Mouse (Mus musculus) liver, embryonic 15.5 days (tissue): ENCODE results near the gene Gm47996. TPM values are rescaled to one million over a fixed set of nuclear protein-coding genes. Genes with fewer than 3 reads are reported as not detected.
"Not testable (repeated sequence)": the region's sequence is repeated elsewhere in the genome, so short reads cannot be mapped to it uniquely, and the experiment has no call there.

Experiments used
- ATAC-seq: fragments of 200-750 bp; cut with Nextera tagmentation; 2 replicates; pipeline ENCODE4 v1.8.0; 2017; ENCODE audit warnings: moderate number of reproducible peaks, mild to moderate bottlenecking, moderate library complexity; ENCODE audit not compliant: insufficient read depth
- H3K27ac ChIP-seq: fragments of 300-500 bp; sonication (generic); replicated peaks from 2 replicates; pipeline ENCODE4 v1.5.1; 2015; ENCODE audit warnings: mild to moderate bottlenecking, inconsistent platforms
- H3K27me3 ChIP-seq: fragments of 300-500 bp; sonication (generic); 2 replicates; pipeline ENCODE4 v1.6.1; 2015; ENCODE audit warnings: mild to moderate bottlenecking, inconsistent platforms
- H3K36me3 ChIP-seq: fragments of 300-500 bp; sonication (generic); replicated peaks from 2 replicates; pipeline ENCODE4 v1.6.1; 2015; ENCODE audit warnings: moderate library complexity, mild to moderate bottlenecking, inconsistent platforms
- H3K4me1 ChIP-seq: fragments of 300-500 bp; sonication (generic); replicated peaks from 2 replicates; pipeline ENCODE4 v1.6.1; 2015; ENCODE audit warnings: inconsistent platforms
- H3K4me2 ChIP-seq: fragments of 300-500 bp; sonication (generic); 2 replicates; pipeline ENCODE4 v1.6.1; 2015; ENCODE audit warnings: moderate library complexity, mild to moderate bottlenecking, inconsistent platforms
- H3K4me3 ChIP-seq: fragments of 300-500 bp; sonication (generic); replicated peaks from 2 replicates; pipeline ENCODE4 v1.5.1; 2015; ENCODE audit warnings: mild to moderate bottlenecking, inconsistent platforms
- H3K9ac ChIP-seq: fragments of 300-500 bp; sonication (generic); 2 replicates; pipeline ENCODE4 v1.6.1; 2015; ENCODE audit warnings: moderate library complexity, mild to moderate bottlenecking, inconsistent platforms
- H3K9me3 ChIP-seq: fragments of 300-500 bp; sonication (generic); replicated peaks from 2 replicates; pipeline ENCODE4 v1.6.1; 2016; ENCODE audit warnings: inconsistent platforms
- WGBS: fragments of 180-500 bp; shearing (Covaris S2); methylation state at CpG from one replicate; pipeline ENCODE4 v1.1.7; 2015; ENCODE audit warnings: mixed read lengths; ENCODE audit not compliant: insufficient replicate concordance; 5-methylcytosine and 5-hydroxymethylcytosine counted together
- polyA plus RNA-seq: library from polyadenylated mRNA; unstranded; fragments of >200 nt; fragmentation: Nextera tagmentation; extraction: Ambion mirVana; gene quantifications from 2 replicates; pipeline ENCODE4 v1.2.1, GENCODE M21; 2015

The Gm47996 gene
- polyA plus RNA-seq, 1 experiment from 2014 or later, result 0.31 TPM

DNA sequence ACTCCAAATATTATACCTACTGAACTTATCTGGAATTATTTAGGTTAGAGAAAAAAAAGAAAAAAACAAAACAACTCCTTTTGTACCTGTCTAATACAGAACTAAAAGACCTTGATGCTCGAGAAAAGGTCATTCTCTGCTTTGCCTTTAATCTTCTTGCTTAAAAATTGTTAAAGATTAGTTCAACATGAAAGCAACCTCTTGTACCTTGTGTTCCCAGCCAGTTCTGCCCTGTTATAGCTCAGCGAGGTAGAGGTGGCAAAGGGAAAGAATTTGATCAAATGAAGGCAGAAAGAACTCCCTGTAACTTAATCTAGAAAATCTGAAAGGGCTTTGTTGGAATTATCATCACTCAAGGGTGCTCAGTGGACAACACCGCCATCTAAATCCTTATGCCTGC lies 23.7 kb upstream of the Gm47996 start:
- H3K27ac ChIP-seq, H3K9me3 ChIP-seq, H3K9ac ChIP-seq, ATAC-seq, H3K27me3 ChIP-seq, H3K4me1 ChIP-seq, H3K36me3 ChIP-seq, H3K4me3 ChIP-seq, H3K4me2 ChIP-seq: not testable (repeated sequence)
- WGBS, result 71% methylated on average over 3 of the region's 3 CpGs

DNA sequence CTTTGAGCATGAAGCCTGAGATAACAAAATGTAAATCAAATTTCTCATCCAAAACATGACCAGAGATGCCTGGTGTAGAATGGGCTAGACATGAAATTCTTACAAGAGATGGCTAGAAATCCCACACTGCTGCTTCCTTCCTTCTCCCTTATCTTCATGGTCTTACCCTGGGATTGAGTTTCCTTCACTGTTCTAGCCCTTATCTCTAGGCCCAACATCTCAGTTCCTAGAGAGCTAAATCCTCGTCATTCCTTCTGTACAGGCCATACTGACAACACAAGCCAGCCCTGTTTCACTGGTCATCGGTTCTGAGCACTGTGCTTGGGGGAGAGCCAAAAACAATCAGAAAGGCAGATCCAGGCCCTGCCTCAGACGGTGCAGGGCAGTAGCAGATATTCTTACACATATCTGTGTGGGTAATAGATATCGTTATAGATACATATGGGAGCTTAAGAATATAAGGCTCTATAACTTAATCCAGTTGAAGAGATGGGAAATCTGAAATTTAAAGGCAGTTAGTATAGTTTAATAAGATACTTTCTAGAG lies 23.0 kb upstream of the Gm47996 start:
- H3K4me2 ChIP-seq, H3K27me3 ChIP-seq, H3K9me3 ChIP-seq, H3K36me3 ChIP-seq, H3K27ac ChIP-seq, H3K9ac ChIP-seq, H3K4me1 ChIP-seq, H3K4me3 ChIP-seq: not testable (repeated sequence)
- WGBS, result 54% methylated on average over 4 of the region's 4 CpGs
- peak; percentile 25; the same call in 1 of the 2 replicates for ATAC-seq

- Histone ChIP-seq H3K9me3 (no peaks in the 10 kb centered on the region), H3K27me3 (no peaks in the 10 kb centered on the region), H3K4me1 (peaks cover 7% of the 10 kb centered on the region; the same call in 1 of the 2 replicates), H3K36me3 (no peaks in the 10 kb centered on the region), H3K4me2 (no peak overlapping the region), H3K4me3 (no peak overlapping the region), H3K27ac (no peak overlapping the region), H3K9ac (no peak overlapping the region)
- WGBS, result 71% methylated on average over 4 of the region's 4 CpGs
- ATAC-seq, result no peak
These were observed 21.5 kb upstream of the Gm47996 start for GRCm38 (mm10) chr1:151188469-151188868.

GRCm38 (mm10) chr1:151192075-151192474 lies 17.9 kb upstream of the Gm47996 start, which contains the start of gene Gm8947:
Gene Gm8947, plus strand, starts transcription at chr1:151192376.
- ATAC-seq, result peak; percentile 44; the same call in 1 of the 2 replicates
- not testable (repeated sequence) for H3K9ac ChIP-seq, H3K27me3 ChIP-seq, H3K4me2 ChIP-seq, H3K27ac ChIP-seq, H3K4me3 ChIP-seq, H3K36me3 ChIP-seq, H3K9me3 ChIP-seq, H3K4me1 ChIP-seq
- 52% methylated on average over 2 of the region's 7 CpGs for WGBS

DNA sequence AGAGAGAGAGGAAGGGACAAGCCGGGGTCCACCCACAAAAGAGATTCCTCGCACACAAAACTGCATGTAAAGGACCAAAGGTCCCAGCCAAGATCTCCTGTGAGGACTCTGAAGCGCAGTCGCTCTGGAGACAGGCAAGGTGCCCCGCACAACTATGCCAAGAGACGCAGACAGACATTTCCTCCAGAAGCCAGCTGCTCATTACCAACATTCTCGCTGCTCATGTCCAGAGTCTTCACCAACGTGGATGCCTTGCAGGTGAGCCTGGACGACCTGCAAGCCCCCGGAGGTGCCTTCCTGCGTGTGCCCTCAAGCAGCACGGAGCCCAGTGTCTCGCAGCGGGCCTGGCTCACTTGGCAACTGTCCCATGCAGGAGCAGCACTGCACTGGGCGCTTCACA lies 17.2 kb upstream of the Gm47996 start:
- WGBS, result 85% methylated on average over 15 of the region's 15 CpGs
- not testable (repeated sequence) for ATAC-seq, H3K4me2 ChIP-seq

DNA sequence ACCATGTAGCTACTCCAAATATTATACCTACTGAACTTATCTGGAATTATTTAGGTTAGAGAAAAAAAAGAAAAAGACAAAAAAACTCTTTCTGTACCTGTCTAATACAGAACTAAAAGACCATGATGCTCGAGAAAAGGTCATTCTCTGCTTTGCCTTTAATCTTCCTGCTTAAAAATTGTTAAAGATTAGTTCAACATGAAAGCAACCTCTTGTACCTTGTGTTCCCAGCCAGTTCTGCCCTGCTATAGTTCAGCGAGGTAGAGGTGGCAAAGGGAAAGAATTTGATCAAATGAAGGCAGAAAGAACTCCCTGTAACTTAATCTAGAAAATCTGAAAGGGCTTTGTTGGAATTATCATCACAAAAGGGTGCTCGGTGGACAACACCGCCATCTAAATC lies 13.9 kb upstream of the Gm47996 start:
- not testable (repeated sequence) for H3K9ac ChIP-seq, H3K9me3 ChIP-seq, H3K4me2 ChIP-seq, ATAC-seq, H3K27ac ChIP-seq, H3K4me3 ChIP-seq, H3K27me3 ChIP-seq, H3K36me3 ChIP-seq
- peaks cover 17% of the 10 kb centered on the region for H3K4me1 ChIP-seq
- 77% methylated on average over 4 of the region's 4 CpGs for WGBS

More for the DNA sequence above, 17.2 kb upstream of the Gm47996 start:
- not testable (repeated sequence) for H3K9ac ChIP-seq, H3K36me3 ChIP-seq, H3K27me3 ChIP-seq, H3K27ac ChIP-seq, H3K9me3 ChIP-seq, H3K4me3 ChIP-seq
- H3K4me1 ChIP-seq, result peaks cover 11% of the 10 kb centered on the region

GRCm38 (mm10) chr1:151196690-151197089 lies 13.2 kb upstream of the Gm47996 start:
- H3K4me2 ChIP-seq, H3K36me3 ChIP-seq, H3K4me3 ChIP-seq, H3K9ac ChIP-seq, ATAC-seq, H3K27ac ChIP-seq, H3K27me3 ChIP-seq, H3K9me3 ChIP-seq: not testable (repeated sequence)
- peaks cover 17% of the 10 kb centered on the region for H3K4me1 ChIP-seq
- WGBS, result 42% methylated on average over 3 of the region's 3 CpGs

- not testable (repeated sequence) for H3K9ac ChIP-seq, H3K4me2 ChIP-seq, H3K4me3 ChIP-seq, H3K9me3 ChIP-seq, H3K27me3 ChIP-seq, H3K36me3 ChIP-seq, H3K27ac ChIP-seq
- ATAC-seq, result peak; percentile 68; the same call in 1 of the 2 replicates
- H3K4me1 ChIP-seq, result peaks cover 12% of the 10 kb centered on the region
- WGBS, result 35% methylated on average over 3 of the region's 4 CpGs
These were observed 11.8 kb upstream of the Gm47996 start, which contains the start of gene Gm47995 for GRCm38 (mm10) chr1:151198120-151198519. Gene Gm47995, plus strand, starts transcription at chr1:151198448.

DNA sequence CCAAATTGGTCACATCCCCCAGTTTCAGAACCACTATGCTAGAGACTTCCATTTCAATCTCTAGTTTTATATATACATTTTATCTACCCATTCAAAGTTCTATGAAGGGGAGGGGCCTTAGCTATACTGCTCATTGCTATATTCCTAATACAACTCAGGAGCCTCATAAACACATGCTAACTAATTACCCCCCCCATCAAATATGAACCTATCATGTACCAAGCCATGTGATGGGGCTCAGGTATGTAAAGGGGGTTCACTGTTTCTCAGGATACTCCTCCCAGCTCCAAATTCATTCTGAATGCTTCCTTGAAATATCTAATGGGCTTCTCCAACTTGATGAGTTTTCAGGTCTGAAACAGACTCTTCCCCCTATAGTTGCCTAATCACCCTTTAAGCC lies 9.3 kb upstream of the Gm47996 start:
- not testable (repeated sequence) for H3K9ac ChIP-seq, H3K4me3 ChIP-seq, H3K4me2 ChIP-seq, H3K27ac ChIP-seq, H3K9me3 ChIP-seq, H3K27me3 ChIP-seq, ATAC-seq, H3K36me3 ChIP-seq
- H3K4me1 ChIP-seq, result peaks cover 12% of the 10 kb centered on the region

DNA sequence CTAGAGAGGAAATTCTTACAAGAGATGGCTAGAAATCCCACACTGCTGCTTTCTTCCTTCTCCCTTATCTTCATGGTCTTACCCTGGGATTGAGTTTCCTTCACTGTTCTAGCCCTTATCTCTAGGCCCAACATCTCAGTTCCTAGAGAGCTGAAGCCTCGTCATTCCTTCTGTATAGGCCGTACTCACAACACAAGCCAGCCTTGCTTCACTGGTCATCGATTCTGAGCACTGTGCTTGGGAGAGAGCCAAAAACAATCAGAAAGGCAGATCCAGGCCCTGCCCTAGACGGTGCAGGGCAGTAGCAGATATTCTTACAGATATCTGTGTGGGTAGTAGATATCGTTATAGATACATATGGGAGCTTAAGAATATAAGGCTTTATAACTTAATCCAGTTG lies 7.2 kb upstream of the Gm47996 start:
- not testable (repeated sequence) for H3K4me1 ChIP-seq, H3K27ac ChIP-seq, H3K9ac ChIP-seq, H3K4me2 ChIP-seq, H3K4me3 ChIP-seq, H3K9me3 ChIP-seq, H3K36me3 ChIP-seq, H3K27me3 ChIP-seq
- WGBS, result 28% methylated on average over 3 of the region's 5 CpGs
- peak; percentile 60 for ATAC-seq

- not testable (repeated sequence) for H3K9me3 ChIP-seq, H3K4me2 ChIP-seq, H3K9ac ChIP-seq, ATAC-seq, H3K27me3 ChIP-seq, H3K4me3 ChIP-seq, H3K27ac ChIP-seq, H3K36me3 ChIP-seq, H3K4me1 ChIP-seq
- WGBS, result no CpG with 5 or more reads among the region's 6 CpGs
These were observed 6.1 kb upstream of the Gm47996 start, which contains the start of gene 3110040M04Rik for GRCm38 (mm10) chr1:151203818-151204217. Gene 3110040M04Rik, plus strand, starts transcription at chr1:151204121.

GRCm38 (mm10) chr1:151208493-151208892 lies 1.4 kb upstream of the Gm47996 start:
- peak; percentile 70 for ATAC-seq
- H3K9ac ChIP-seq, H3K4me2 ChIP-seq, H3K4me3 ChIP-seq, H3K36me3 ChIP-seq, H3K27me3 ChIP-seq, H3K9me3 ChIP-seq, H3K27ac ChIP-seq: not testable (repeated sequence)
- WGBS, result 43% methylated on average over 4 of the region's 5 CpGs
- H3K4me1 ChIP-seq, result peaks cover 13% of the 10 kb centered on the region; the same call in 1 of the 2 replicates
